ENCODE assay signal across 32 mouse cellular contexts in the genomic region with DNA sequence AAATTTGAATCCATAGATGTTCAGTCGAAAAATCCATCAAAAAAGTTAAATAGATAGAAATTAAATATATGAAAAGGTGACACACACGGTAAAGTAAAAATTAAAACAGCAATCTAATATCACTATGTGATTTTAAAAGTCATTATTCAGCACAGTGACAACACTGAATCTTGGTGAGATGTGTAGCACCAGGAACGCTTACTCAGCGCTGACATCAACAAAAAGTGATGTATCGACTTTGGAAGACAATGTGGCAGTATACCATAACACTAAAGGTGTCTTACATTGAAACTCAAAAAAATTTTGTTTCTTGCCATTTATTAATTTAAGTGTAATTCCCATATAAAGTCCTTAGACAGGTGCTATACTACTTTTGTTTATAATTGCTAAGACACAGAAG. TPM values are rescaled to one million over a fixed set of nuclear protein-coding genes. Genes with fewer than 3 reads are reported as not detected.
"Had no signal": no experiment of that assay in that cellular context is flagged by ENCODE, and none has a peak within 500 bp of the region (broad histone marks: within the 10 kb centered on the region; RNA-seq: fewer than 3 reads in every experiment).

No protein-coding gene starts in this region.

- H3K36me3 ChIP-seq: limb, embryonic 12.5 days; limb, embryonic 15.5 days; midbrain, embryonic 10.5 days; midbrain, embryonic 13.5 days; neural tube, embryonic 13.5 days; stomach, embryonic 15.5 days had no signal

- H3K27ac ChIP-seq: kidney, postnatal 0 days; layer of hippocampus, adult 2 months; limb, embryonic 12.5 days; limb, embryonic 15.5 days; macrophage; midbrain, embryonic 10.5 days; midbrain, embryonic 13.5 days; neural tube, embryonic 13.5 days; stomach, embryonic 15.5 days had no signal

- H3K4me3 ChIP-seq: layer of hippocampus, adult 2 months; limb, embryonic 12.5 days; limb, embryonic 15.5 days; megakaryocyte, embryonic 14.5 days; midbrain, embryonic 10.5 days; midbrain, embryonic 13.5 days; myocyte; neural tube, embryonic 13.5 days; stomach, embryonic 15.5 days had no signal

- ATAC-seq: intestine, postnatal 0 days; midbrain, embryonic 13.5 days; midbrain, embryonic 16.5 days had no signal

- H3K9ac ChIP-seq: limb, embryonic 12.5 days; limb, embryonic 15.5 days; midbrain, embryonic 13.5 days; neural tube, embryonic 13.5 days; stomach, embryonic 15.5 days had no signal

- DNase-seq: kidney, adult 2 months; kidney, postnatal 25 days; left cerebral cortex, postnatal 4 days; lung, adult 2 months; lung, postnatal 14 days; retina, postnatal 1 day; right cerebral cortex, postnatal 25 days; spleen, adult 18-20 months; thymus, postnatal 25 days had no signal

- H3K4me1 ChIP-seq: limb, embryonic 12.5 days; limb, embryonic 15.5 days; megakaryocyte, embryonic 14.5 days; midbrain, embryonic 10.5 days; midbrain, embryonic 13.5 days; neural tube, embryonic 13.5 days; stomach, embryonic 15.5 days had no signal

- H3K4me2 ChIP-seq: limb, embryonic 12.5 days; limb, embryonic 15.5 days; midbrain, embryonic 13.5 days; neural tube, embryonic 13.5 days; stomach, embryonic 15.5 days had no signal

- H3K27me3 ChIP-seq: limb, embryonic 12.5 days; limb, embryonic 15.5 days; megakaryocyte, embryonic 14.5 days; midbrain, embryonic 13.5 days; neural tube, embryonic 13.5 days; stomach, embryonic 15.5 days had no signal

- H3K9me3 ChIP-seq: limb, embryonic 12.5 days; limb, embryonic 15.5 days; megakaryocyte, embryonic 14.5 days; midbrain, embryonic 10.5 days; midbrain, embryonic 13.5 days; neural tube, embryonic 13.5 days; stomach, embryonic 15.5 days had no signal

RNA-seq across cellular contexts. Expression of gene Nat3, which starts 48.1 kb away (rescaled TPM):
- total RNA-seq: layer of hippocampus, adult 2 months; layer of hippocampus, postnatal 14 days; left cerebral cortex, adult 8-10 months; left cerebral cortex, postnatal 14 days; left cerebral cortex, postnatal 4 days; monocyte, adult 5-6 weeks; neutrophil, adult 5-6 weeks had no signal
- polyA plus RNA-seq: intestine, embryonic 14.5 days; intestine, postnatal 0 days; kidney, adult 2 months; kidney, embryonic 14.5 days; kidney, postnatal 0 days; large intestine, adult 2 months; limb, embryonic 12.5 days; limb, embryonic 15.5 days; lung, adult 2 months; lung, embryonic 16.5 days; macrophage; midbrain, embryonic 10.5 days; midbrain, embryonic 13.5 days; midbrain, embryonic 16.5 days; myocyte; neural tube, embryonic 13.5 days; stomach, embryonic 15.5 days; thymus, postnatal 0 days had no signal
